Mouse (Mus musculus) forebrain, embryonic 14.5 days (tissue): ENCODE results near the gene Limk2. TPM values are rescaled to one million over a fixed set of nuclear protein-coding genes. Genes with fewer than 3 reads are reported as not detected.
A peak's percentile ranks its signal among the peaks of the same experiment; 100 is the strongest.

Experiments used
- ATAC-seq: fragments of 200-750 bp; cut with Nextera tagmentation; 2 replicates; pipeline ENCODE4 v1.8.0; 2017; ENCODE audit warnings: mild to moderate bottlenecking, moderate library complexity
- DNase-seq: peaks from one replicate; pipeline ENCODE4 v3.0.0-alpha.2; 2015; ENCODE audit warnings: low spot score
- H3K27ac ChIP-seq: fragments of 300-500 bp; sonication (generic); 2 replicates; pipeline ENCODE4 v1.5.1; 2014; ENCODE audit warnings: low read depth, mild to moderate bottlenecking, control low read depth, low read length, moderate library complexity
- H3K27me3 ChIP-seq: fragments of 300-500 bp; sonication (generic); replicated peaks from 2 replicates; pipeline ENCODE4 v1.6.1; 2014; ENCODE audit warnings: low read length, control low read depth, mixed read lengths; ENCODE audit not compliant: control insufficient read depth, insufficient read depth
- H3K36me3 ChIP-seq: fragments of 300-500 bp; sonication (generic); 2 replicates; pipeline ENCODE4 v1.6.1; 2014; ENCODE audit warnings: low read length, control low read depth; ENCODE audit not compliant: control insufficient read depth, insufficient read depth
- H3K4me1 ChIP-seq: fragments of 300-500 bp; sonication (generic); 2 replicates; pipeline ENCODE4 v1.6.1; 2014; ENCODE audit warnings: antibody characterized with exemption, low read length, control low read depth; ENCODE audit not compliant: control insufficient read depth, insufficient read depth
- H3K4me2 ChIP-seq: fragments of 300-500 bp; sonication (generic); 2 replicates; pipeline ENCODE4 v1.6.1; 2014; ENCODE audit warnings: mild to moderate bottlenecking, control low read depth, low read length
- H3K4me3 ChIP-seq: fragments of 300-500 bp; sonication (generic); 2 replicates; pipeline ENCODE4 v1.5.1; 2014; ENCODE audit warnings: low read depth, low read length, control low read depth
- H3K9ac ChIP-seq: fragments of 300-500 bp; sonication (generic); 2 replicates; pipeline ENCODE4 v1.6.1; 2014; ENCODE audit warnings: mild to moderate bottlenecking, low read length, control low read depth, moderate library complexity
- H3K9me3 ChIP-seq: fragments of 300-500 bp; sonication (generic); replicated peaks from 2 replicates; pipeline ENCODE4 v1.6.1; 2016; ENCODE audit warnings: low read length, control low read depth, mixed read lengths; ENCODE audit not compliant: control insufficient read depth
- WGBS: fragments of 180-500 bp; shearing (Covaris S2); extraction: QIAGEN DNeasy Blood & Tissue Kit; methylation state at CpG from one replicate; pipeline ENCODE4 v1.1.7; 2014; 5-methylcytosine and 5-hydroxymethylcytosine counted together
- polyA plus RNA-seq: library from polyadenylated mRNA; unstranded; fragments of >200 nt; fragmentation: Nextera tagmentation; extraction: Ambion mirVana; gene quantifications from 2 replicates; pipeline ENCODE4 v1.2.1, GENCODE M21; 2014

Limk2 gene
- polyA plus RNA-seq, 1 experiment from 2014 or later, result 88.4 TPM

- no peak for ATAC-seq
- H3K27me3 ChIP-seq, result no peaks in the 10 kb centered on the region
- no peak overlapping the region for H3K4me2 ChIP-seq
- no peak for DNase-seq
- 67% methylated on average over 3 of the region's 3 CpGs for WGBS
- no peaks in the 10 kb centered on the region for H3K9me3 ChIP-seq
- peaks cover 12% of the 10 kb centered on the region for H3K4me1 ChIP-seq
- no peak overlapping the region for H3K9ac ChIP-seq
- H3K4me3 ChIP-seq, result no peak overlapping the region
- H3K27ac ChIP-seq, result no peak overlapping the region
- H3K36me3 ChIP-seq, result peaks cover 14% of the 10 kb centered on the region
Observed at GRCm38 (mm10) chr11:3336602-3337001, 72.4 kb downstream of the Limk2 start.

GRCm38 (mm10) chr11:3335651-3336216 is 73.3 kb downstream of the Limk2 start:
- Histone ChIP-seq H3K27me3 (no peaks in the 10 kb centered on the region), H3K9me3 (no peaks in the 10 kb centered on the region), H3K4me3 (no peak overlapping the region), H3K27ac (no peak overlapping the region), H3K36me3 (peaks cover 10% of the 10 kb centered on the region; the same call in 1 of the 2 replicates), H3K4me2 (no peak overlapping the region), H3K9ac (no peak overlapping the region), H3K4me1 (peaks cover 12% of the 10 kb centered on the region)
- 56% methylated on average over 11 of the region's 11 CpGs for WGBS
- no peak for DNase-seq
- no peak for ATAC-seq

GRCm38 (mm10) chr11:3334711-3335316 is 74.2 kb downstream of the Limk2 start:
- ATAC-seq (no peak), DNase-seq (no peak)
- no peak overlapping the region for H3K4me3 ChIP-seq
- WGBS, result 42% methylated on average over 9 of the region's 9 CpGs
- no peak overlapping the region for H3K4me2 ChIP-seq
- H3K4me1 ChIP-seq, result peaks cover 15% of the 10 kb centered on the region
- peaks cover 10% of the 10 kb centered on the region; the same call in 1 of the 2 replicates for H3K36me3 ChIP-seq
- no peak overlapping the region for H3K9ac ChIP-seq
- no peak overlapping the region for H3K27ac ChIP-seq
- H3K27me3 ChIP-seq, result no peaks in the 10 kb centered on the region
- no peaks in the 10 kb centered on the region for H3K9me3 ChIP-seq

- no peak for ATAC-seq
- Histone ChIP-seq H3K9ac (no peak overlapping the region), H3K27ac (no peak overlapping the region), H3K36me3 (peaks cover 10% of the 10 kb centered on the region; the same call in 1 of the 2 replicates), H3K4me2 (no peak overlapping the region), H3K4me3 (no peak overlapping the region), H3K4me1 (peaks cover 15% of the 10 kb centered on the region), H3K9me3 (no peaks in the 10 kb centered on the region), H3K27me3 (no peaks in the 10 kb centered on the region)
- WGBS, result 90% methylated on average over 11 of the region's 11 CpGs
- DNase-seq, result no peak
Observed at GRCm38 (mm10) chr11:3334141-3334710, 74.8 kb downstream of the Limk2 start.

- Histone ChIP-seq H3K4me3 (no peak overlapping the region), H3K9me3 (no peaks in the 10 kb centered on the region), H3K27ac (no peak overlapping the region), H3K27me3 (no peaks in the 10 kb centered on the region), H3K9ac (no peak overlapping the region), H3K36me3 (peaks cover 10% of the 10 kb centered on the region; the same call in 1 of the 2 replicates), H3K4me1 (peaks cover 15% of the 10 kb centered on the region), H3K4me2 (no peak overlapping the region; the same call in 1 of the 2 replicates)
- ATAC-seq (no peak), DNase-seq (no peak)
- 89% methylated on average over 11 of the region's 11 CpGs for WGBS
Observed at GRCm38 (mm10) chr11:3333111-3333695, 75.8 kb downstream of the Limk2 start.

GRCm38 (mm10) chr11:3331756-3332642 is 77.0 kb downstream of the Limk2 start:
- peaks cover 7% of the 10 kb centered on the region; the same call in 1 of the 2 replicates for H3K4me1 ChIP-seq
- no peaks in the 10 kb centered on the region for H3K9me3 ChIP-seq
- peaks cover 10% of the 10 kb centered on the region; the same call in 1 of the 2 replicates for H3K36me3 ChIP-seq
- under 1% methylated on average over 68 of the region's 75 CpGs for WGBS
- ATAC-seq, result peak; percentile 99
- peak overlapping the region; percentile 100 for H3K4me2 ChIP-seq
- DNase-seq, result peak; percentile 98
- H3K9ac ChIP-seq, result peak overlapping the region; percentile 66
- no peaks in the 10 kb centered on the region for H3K27me3 ChIP-seq
- peak overlapping the region; percentile 56 for H3K4me3 ChIP-seq
- H3K27ac ChIP-seq, result 0 out of 2 replicates have a peak overlapping the region, but pooled peaks have one; percentile 52

GRCm38 (mm10) chr11:3330991-3331750 is 77.8 kb downstream of the Limk2 start:
- DNase-seq, result peak; percentile 49
- Histone ChIP-seq H3K4me1 (peaks cover 7% of the 10 kb centered on the region; the same call in 1 of the 2 replicates), H3K27me3 (no peaks in the 10 kb centered on the region), H3K27ac (peak overlapping the region; percentile 15; the same call in 1 of the 2 replicates), H3K4me2 (peak overlapping the region; percentile 100), H3K4me3 (peak overlapping the region; percentile 56), H3K9ac (peak overlapping the region; percentile 63), H3K9me3 (no peaks in the 10 kb centered on the region), H3K36me3 (peaks cover 10% of the 10 kb centered on the region; the same call in 1 of the 2 replicates)
- ATAC-seq, result no peak
- 3% methylated on average over 14 of the region's 14 CpGs for WGBS
